Mouse (Mus musculus) midbrain, postnatal 0 days (tissue): ENCODE data around the gene Sstr4. TPM values are rescaled to one million over a fixed set of nuclear protein-coding genes. Genes with fewer than 3 reads are reported as not detected.

Source experiments
- ATAC-seq: fragments of 200-750 bp; cut with Nextera tagmentation; 2 replicates; pipeline ENCODE4 v1.8.0; 2017; ENCODE audit warnings: moderate number of reproducible peaks, mild to moderate bottlenecking, moderate TSS enrichment, moderate library complexity; ENCODE audit not compliant: low FRiP score
- DNase-seq: peaks from one replicate; pipeline ENCODE4 v3.0.0-alpha.2; 2015; ENCODE audit warnings: low spot score
- H3K27ac ChIP-seq: fragments of 300-500 bp; sonication (generic); 2 replicates; pipeline ENCODE4 v1.5.1; 2014; ENCODE audit warnings: low read depth, mild to moderate bottlenecking, low read length, mixed read lengths
- H3K27me3 ChIP-seq: fragments of 300-500 bp; sonication (generic); 2 replicates; pipeline ENCODE4 v1.6.1; 2014; ENCODE audit warnings: low read length, control low read depth, mixed read lengths; ENCODE audit not compliant: insufficient read depth
- H3K36me3 ChIP-seq: fragments of 300-500 bp; sonication (generic); 2 replicates; pipeline ENCODE4 v1.6.1; 2014; ENCODE audit warnings: low read length, control low read depth, mixed read lengths; ENCODE audit not compliant: insufficient read depth
- H3K4me1 ChIP-seq: fragments of 300-500 bp; sonication (generic); 2 replicates; pipeline ENCODE4 v1.6.1; 2014; ENCODE audit warnings: mild to moderate bottlenecking, control low read depth, antibody characterized with exemption, low read length, mixed read lengths; ENCODE audit not compliant: insufficient read depth
- H3K4me2 ChIP-seq: fragments of 300-500 bp; sonication (generic); 2 replicates; pipeline ENCODE4 v1.6.1; 2014; ENCODE audit warnings: low read depth, mild to moderate bottlenecking, low read length, mixed read lengths; ENCODE audit not compliant: poor library complexity, severe bottlenecking
- H3K4me3 ChIP-seq: fragments of 300-500 bp; sonication (generic); 2 replicates; pipeline ENCODE4 v1.5.1; 2014; ENCODE audit warnings: low read depth, mild to moderate bottlenecking, low read length, moderate library complexity
- H3K9ac ChIP-seq: fragments of 300-500 bp; sonication (generic); replicated peaks from 2 replicates; pipeline ENCODE4 v1.6.1; 2014; ENCODE audit warnings: mild to moderate bottlenecking, low read length, moderate library complexity, mixed read lengths; ENCODE audit not compliant: poor library complexity, severe bottlenecking
- H3K9me3 ChIP-seq: fragments of 300-500 bp; sonication (generic); 2 replicates; pipeline ENCODE4 v1.6.1; 2016; ENCODE audit warnings: low read length, control low read depth
- CTCF ChIP-seq: IDR thresholded peaks from 2 replicates; pipeline ENCODE4 v1.5.1; 2016; ENCODE audit warnings: antibody characterized with exemption, mild to moderate bottlenecking
- WGBS: fragments of 180-500 bp; shearing (Covaris S2); extraction: QIAGEN DNeasy Blood & Tissue Kit; methylation state at CpG from one replicate; pipeline ENCODE4 v1.1.7; 2014; 5-methylcytosine and 5-hydroxymethylcytosine counted together
- polyA plus RNA-seq: library from polyadenylated mRNA; unstranded; fragments of >200 nt; fragmentation: Nextera tagmentation; extraction: Ambion mirVana; gene quantifications from 2 replicates; pipeline ENCODE4 v1.2.1, GENCODE M21; 2015
- total RNA-seq: library from RNA; depleted of rRNA; stranded (reverse); fragments of >200 nt; gene quantifications from 2 replicates; pipeline ENCODE4 v1.2.3, GENCODE M21; 2014

Sstr4 gene
- total and polyA plus RNA-seq, 2 experiments from 2014 or later: 2.7 to 14.0 TPM

- H3K36me3 ChIP-seq: no peaks in the 10 kb centered on the region
- 83% methylated on average over 3 of the region's 3 CpGs for WGBS
- H3K4me1 ChIP-seq: no peaks in the 10 kb centered on the region
- DNase-seq (no peak), ATAC-seq (no peak)
- H3K4me3 ChIP-seq: no peak overlapping the region
- H3K27ac ChIP-seq: no peak overlapping the region
- no peaks in the 10 kb centered on the region for H3K9me3 ChIP-seq
- no peak overlapping the region for H3K9ac ChIP-seq
- no peak overlapping the region for H3K4me2 ChIP-seq
- H3K27me3 ChIP-seq: no peaks in the 10 kb centered on the region
- no peak for TF ChIP-seq CTCF
Measured at GRCm38 (mm10) chr2:148428523-148428922, 33.4 kb downstream of the Sstr4 start.

GRCm38 (mm10) chr2:148429001-148429505 lies 33.9 kb downstream of the Sstr4 start:
- Histone ChIP-seq H3K27ac (no peak overlapping the region), H3K36me3 (no peaks in the 10 kb centered on the region), H3K9me3 (no peaks in the 10 kb centered on the region), H3K4me3 (no peak overlapping the region), H3K9ac (no peak overlapping the region), H3K4me1 (no peaks in the 10 kb centered on the region), H3K4me2 (no peak overlapping the region), H3K27me3 (no peaks in the 10 kb centered on the region)
- no peak for ATAC-seq
- DNase-seq: no peak
- no peak for TF ChIP-seq CTCF

- no peak overlapping the region for H3K4me2 ChIP-seq
- WGBS: 80% methylated on average over 4 of the region's 4 CpGs
- H3K4me1 ChIP-seq: no peaks in the 10 kb centered on the region
- H3K9ac ChIP-seq: no peak overlapping the region
- no peaks in the 10 kb centered on the region for H3K36me3 ChIP-seq
- ATAC-seq (no peak), DNase-seq (no peak)
- no peak for TF ChIP-seq CTCF
- H3K27ac ChIP-seq: no peak overlapping the region
- H3K27me3 ChIP-seq: no peaks in the 10 kb centered on the region
- H3K9me3 ChIP-seq: no peaks in the 10 kb centered on the region
- no peak overlapping the region for H3K4me3 ChIP-seq
Measured at GRCm38 (mm10) chr2:148430941-148431340, 35.8 kb downstream of the Sstr4 start.

GRCm38 (mm10) chr2:148432346-148432745 lies 37.2 kb downstream of the Sstr4 start:
- no peak for TF ChIP-seq CTCF
- Histone ChIP-seq H3K4me1 (no peaks in the 10 kb centered on the region), H3K27ac (no peak overlapping the region), H3K27me3 (no peaks in the 10 kb centered on the region), H3K9ac (no peak overlapping the region), H3K9me3 (no peaks in the 10 kb centered on the region), H3K4me3 (no peak overlapping the region), H3K4me2 (no peak overlapping the region), H3K36me3 (no peaks in the 10 kb centered on the region)
- no peak for ATAC-seq
- 80% methylated on average over 2 of the region's 2 CpGs for WGBS
- DNase-seq: no peak

- ATAC-seq (no peak), DNase-seq (peak; percentile 10)
Measured at GRCm38 (mm10) chr2:148436285-148436684, 41.1 kb downstream of the Sstr4 start.

GRCm38 (mm10) chr2:148439691-148440276 lies 44.6 kb downstream of the Sstr4 start:
- ATAC-seq (no peak), DNase-seq (no peak)
- no peak for TF ChIP-seq CTCF

More at GRCm38 (mm10) chr2:148436285-148436684, 41.1 kb downstream of the Sstr4 start:
- WGBS: 45% methylated on average over 3 of the region's 3 CpGs
- Histone ChIP-seq H3K9me3 (no peaks in the 10 kb centered on the region), H3K4me1 (no peaks in the 10 kb centered on the region), H3K4me3 (no peak overlapping the region), H3K27me3 (no peaks in the 10 kb centered on the region), H3K9ac (no peak overlapping the region), H3K27ac (no peak overlapping the region), H3K36me3 (no peaks in the 10 kb centered on the region), H3K4me2 (no peak overlapping the region)
- TF ChIP-seq CTCF: no peak

More at GRCm38 (mm10) chr2:148439691-148440276, 44.6 kb downstream of the Sstr4 start:
- Histone ChIP-seq H3K36me3 (no peaks in the 10 kb centered on the region), H3K9me3 (no peaks in the 10 kb centered on the region), H3K4me3 (no peak overlapping the region), H3K4me2 (no peak overlapping the region), H3K27me3 (no peaks in the 10 kb centered on the region), H3K4me1 (no peaks in the 10 kb centered on the region), H3K9ac (no peak overlapping the region), H3K27ac (no peak overlapping the region)
- WGBS: 73% methylated on average over 3 of the region's 3 CpGs
